Mouse (Mus musculus) hindbrain, embryonic 16.5 days (tissue): ENCODE data around the gene Ilk. TPM values are rescaled to one million over a fixed set of nuclear protein-coding genes. Genes with fewer than 3 reads are reported as not detected.
"Not testable (repeated sequence)": the region's sequence is repeated elsewhere in the genome, so short reads cannot be mapped to it uniquely, and the experiment has no call there.

Experiments
- ATAC-seq: fragments of 200-750 bp; cut with Nextera tagmentation; 2 replicates; pipeline ENCODE4 v1.8.0; 2017; ENCODE audit warnings: moderate TSS enrichment, moderate library complexity
- H3K27ac ChIP-seq: fragments of 300-500 bp; sonication (generic); 2 replicates; pipeline ENCODE4 v1.5.1; 2014; ENCODE audit warnings: low read depth, mild to moderate bottlenecking, control low read depth, low read length, moderate library complexity
- H3K27me3 ChIP-seq: fragments of 300-500 bp; sonication (generic); replicated peaks from 2 replicates; pipeline ENCODE4 v1.6.1; 2014; ENCODE audit warnings: low read length; ENCODE audit not compliant: control insufficient read depth, insufficient read depth
- H3K36me3 ChIP-seq: fragments of 300-500 bp; sonication (generic); 2 replicates; pipeline ENCODE4 v1.6.1; 2014; ENCODE audit warnings: mild to moderate bottlenecking, low read length, moderate library complexity, mixed read lengths; ENCODE audit not compliant: control insufficient read depth, insufficient read depth
- H3K4me1 ChIP-seq: fragments of 300-500 bp; sonication (generic); 2 replicates; pipeline ENCODE4 v1.6.1; 2014; ENCODE audit warnings: low read depth, low read length; ENCODE audit not compliant: control insufficient read depth, insufficient read depth
- H3K4me2 ChIP-seq: fragments of 300-500 bp; sonication (generic); 2 replicates; pipeline ENCODE4 v1.6.1; 2014; ENCODE audit warnings: mild to moderate bottlenecking, low read length, control low read depth, moderate library complexity
- H3K4me3 ChIP-seq: fragments of 300-500 bp; sonication (generic); 2 replicates; pipeline ENCODE4 v1.5.1; 2014; ENCODE audit warnings: mild to moderate bottlenecking, low read length, control low read depth, moderate library complexity
- H3K9ac ChIP-seq: fragments of 300-500 bp; sonication (generic); 2 replicates; pipeline ENCODE4 v1.6.1; 2014; ENCODE audit warnings: low read depth, mild to moderate bottlenecking, control low read depth, low read length, moderate library complexity
- H3K9me3 ChIP-seq: fragments of 300-500 bp; sonication (generic); 2 replicates; pipeline ENCODE4 v1.6.1; 2014; ENCODE audit warnings: mild to moderate bottlenecking, low read length, moderate library complexity; ENCODE audit not compliant: control insufficient read depth
- WGBS: fragments of 180-500 bp; shearing (Covaris S2); extraction: QIAGEN DNeasy Blood & Tissue Kit; methylation state at CpG from one replicate; pipeline ENCODE4 v1.1.7; 2014; 5-methylcytosine and 5-hydroxymethylcytosine counted together
- polyA plus RNA-seq: library from polyadenylated mRNA; unstranded; fragments of >200 nt; fragmentation: Nextera tagmentation; extraction: Ambion mirVana; gene quantifications from 2 replicates; pipeline ENCODE4 v1.2.1, GENCODE M21; 2015

Gene Ilk
- polyA plus RNA-seq, 1 experiment from 2014 or later, result 172 TPM

DNA sequence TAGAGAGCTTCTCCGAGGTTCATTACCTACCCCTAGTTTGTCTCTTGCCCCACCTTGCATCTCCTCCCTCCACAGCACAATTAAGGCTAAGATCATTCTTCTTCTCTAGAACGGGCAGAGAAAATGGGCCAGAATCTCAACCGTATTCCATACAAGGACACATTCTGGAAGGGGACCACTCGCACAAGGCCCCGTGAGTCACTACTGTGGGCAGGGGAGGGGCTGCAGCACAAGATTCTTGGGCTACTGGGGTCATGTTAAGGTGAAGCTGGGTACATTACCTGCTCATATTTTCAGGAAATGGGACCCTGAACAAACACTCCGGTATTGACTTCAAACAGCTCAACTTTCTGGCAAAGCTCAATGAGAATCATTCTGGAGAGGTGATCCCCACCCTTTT is 4.5 kb downstream of the Ilk start:
- Histone ChIP-seq H3K4me3 (no peak overlapping the region), H3K4me1 (peaks cover 18% of the 10 kb centered on the region), H3K9ac (no peak overlapping the region), H3K27me3 (no peaks in the 10 kb centered on the region), H3K27ac (no peak overlapping the region), H3K36me3 (peaks cover 18% of the 10 kb centered on the region), H3K4me2 (no peak overlapping the region), H3K9me3 (no peaks in the 10 kb centered on the region)
- no peak for ATAC-seq
- 88% methylated on average over 6 of the region's 6 CpGs for WGBS

DNA sequence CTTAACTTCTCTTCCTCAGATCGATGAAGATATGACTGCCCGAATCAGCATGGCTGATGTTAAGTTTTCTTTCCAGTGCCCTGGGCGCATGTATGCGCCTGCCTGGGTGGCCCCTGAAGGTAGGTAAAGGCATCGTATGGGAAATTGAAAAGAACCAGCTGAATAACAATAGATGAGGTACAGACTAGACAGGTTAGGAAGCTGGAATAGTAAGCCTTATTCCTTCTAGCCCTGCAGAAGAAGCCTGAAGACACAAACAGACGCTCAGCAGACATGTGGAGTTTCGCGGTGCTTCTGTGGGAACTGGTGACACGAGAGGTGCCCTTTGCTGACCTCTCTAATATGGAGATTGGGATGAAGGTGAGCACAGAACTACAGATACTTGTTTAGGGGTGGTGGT is 5.6 kb downstream of the Ilk start:
- H3K9ac ChIP-seq, result no peak overlapping the region
- no peaks in the 10 kb centered on the region for H3K27me3 ChIP-seq
- H3K9me3 ChIP-seq, result no peaks in the 10 kb centered on the region
- no peak overlapping the region for H3K27ac ChIP-seq
- H3K4me1 ChIP-seq, result peaks cover 18% of the 10 kb centered on the region
- no peak overlapping the region for H3K4me2 ChIP-seq
- 88% methylated on average over 9 of the region's 9 CpGs for WGBS
- peaks cover 24% of the 10 kb centered on the region for H3K36me3 ChIP-seq
- no peak for ATAC-seq
- no peak overlapping the region for H3K4me3 ChIP-seq

DNA sequence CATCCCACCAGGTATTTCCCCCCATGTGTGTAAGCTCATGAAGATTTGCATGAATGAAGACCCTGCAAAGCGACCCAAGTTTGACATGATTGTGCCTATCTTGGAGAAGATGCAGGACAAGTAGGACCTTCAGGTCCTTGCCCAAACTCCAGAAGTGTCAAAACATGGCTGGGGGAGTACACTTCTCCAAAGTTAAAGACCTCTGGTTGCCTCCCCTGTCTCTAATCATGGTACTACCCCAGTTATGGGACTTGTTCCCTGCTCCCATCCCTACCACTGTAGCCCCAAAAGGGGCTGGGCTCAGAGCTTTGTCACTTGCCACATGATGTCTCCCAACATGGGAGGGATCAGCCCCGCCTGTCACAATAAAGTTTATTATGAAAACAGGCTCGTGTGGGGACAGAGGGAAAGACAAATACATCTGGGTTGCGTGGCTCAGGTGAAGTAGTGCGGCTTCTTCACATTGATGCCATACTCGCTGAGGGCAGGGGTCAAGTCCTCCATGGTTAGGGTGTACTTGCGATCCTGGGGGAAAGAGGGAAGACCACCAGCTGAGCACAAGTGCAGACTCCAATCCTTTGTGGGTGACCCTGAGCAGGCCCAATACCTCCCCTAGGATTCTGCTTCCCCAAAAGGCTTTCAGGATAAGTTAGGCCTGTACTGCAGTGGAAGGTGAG is 6.3 kb downstream of the Ilk start:
- H3K27ac ChIP-seq, H3K9me3 ChIP-seq, H3K4me2 ChIP-seq, H3K9ac ChIP-seq, H3K27me3 ChIP-seq, ATAC-seq, H3K4me3 ChIP-seq: not testable (repeated sequence)
- peaks cover 14% of the 10 kb centered on the region for H3K4me1 ChIP-seq
- peaks cover 24% of the 10 kb centered on the region for H3K36me3 ChIP-seq
- 86% methylated on average over 7 of the region's 7 CpGs for WGBS

DNA sequence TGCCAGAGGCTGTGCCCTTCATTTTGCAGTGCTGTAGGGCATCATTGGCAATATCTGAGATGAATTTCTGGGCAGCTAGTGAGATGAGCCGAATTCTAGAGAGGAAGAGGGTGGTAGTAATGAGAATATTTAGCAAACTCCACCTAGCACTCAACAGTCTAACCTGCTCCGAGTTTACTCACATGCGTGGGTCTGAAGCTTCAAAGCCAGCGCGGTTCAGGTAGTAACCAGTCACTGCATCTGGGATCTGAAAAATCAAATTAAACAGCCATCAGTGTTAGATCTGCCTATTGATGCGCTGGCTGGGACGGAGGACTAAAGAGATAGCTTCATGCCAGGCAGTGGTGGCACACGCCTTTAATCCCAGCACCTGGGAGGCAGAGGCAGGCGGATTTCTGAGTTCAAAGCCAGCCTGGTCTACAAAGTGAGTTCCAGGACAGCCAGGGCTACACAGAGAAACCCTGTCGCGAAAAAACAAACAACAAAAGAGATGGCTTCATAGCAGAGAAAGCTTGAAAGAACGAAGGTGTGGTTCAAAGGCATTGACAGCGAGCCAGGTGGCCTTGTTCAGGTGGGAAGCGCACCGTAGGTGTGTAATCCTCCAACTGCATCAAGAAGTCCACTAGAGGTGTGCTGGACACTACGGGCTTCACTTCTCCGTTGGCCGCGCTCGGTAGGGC is 7.0 kb downstream of the Ilk start:
- Histone ChIP-seq H3K4me2 (peak overlapping the region; percentile 90), H3K9ac (peak overlapping the region; percentile 92), H3K27ac (peak overlapping the region; percentile 84; the same call in 1 of the 2 replicates), H3K4me1 (peaks cover 12% of the 10 kb centered on the region), H3K36me3 (peaks cover 25% of the 10 kb centered on the region), H3K4me3 (peak overlapping the region; percentile 97)
- H3K9me3 ChIP-seq, H3K27me3 ChIP-seq: not testable (repeated sequence)
- 42% methylated on average over 17 of the region's 20 CpGs for WGBS
- peak; percentile 21 for ATAC-seq

GRCm38 (mm10) chr7:105743926-105744590 is 7.7 kb downstream of the Ilk start, which contains the start of gene Taf10:
TSS of gene Taf10 (minus strand) at chr7:105744361.
- under 1% methylated on average over 61 of the region's 67 CpGs for WGBS

DNA sequence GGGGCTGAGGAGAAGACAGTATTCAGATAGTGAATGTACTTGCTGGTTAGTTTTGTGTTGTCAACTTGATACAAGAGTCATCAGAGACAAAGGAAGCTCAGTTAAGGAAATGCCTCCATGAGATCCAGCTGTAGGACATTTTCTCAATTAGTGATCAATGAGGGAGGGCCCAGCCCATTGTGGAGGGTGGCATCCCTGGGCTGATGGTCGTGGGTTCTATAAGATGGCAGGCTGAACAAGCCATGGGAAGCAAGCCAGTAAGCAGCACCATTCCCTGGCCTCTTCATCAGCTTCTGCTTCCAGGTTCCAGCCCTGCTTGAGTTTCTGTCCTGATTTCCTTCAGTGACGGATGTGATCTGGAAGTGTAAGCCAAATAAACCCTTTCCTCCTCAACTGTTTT is 11.4 kb downstream of the Ilk start:
- Histone ChIP-seq H3K9ac (no peak overlapping the region), H3K4me3 (no peak overlapping the region), H3K9me3 (no peaks in the 10 kb centered on the region), H3K36me3 (peaks cover 10% of the 10 kb centered on the region; the same call in 1 of the 2 replicates), H3K4me2 (no peak overlapping the region), H3K4me1 (peaks cover 12% of the 10 kb centered on the region), H3K27ac (no peak overlapping the region), H3K27me3 (no peaks in the 10 kb centered on the region)
- 85% methylated on average over 2 of the region's 2 CpGs for WGBS
- no peak for ATAC-seq

More at GRCm38 (mm10) chr7:105743926-105744590, 7.7 kb downstream of the Ilk start, which contains the start of gene Taf10:
- Histone ChIP-seq H3K9me3 (no peaks in the 10 kb centered on the region), H3K9ac (peak within 1 kb of the TSS; percentile 92), H3K27me3 (no peaks in the 10 kb centered on the region), H3K27ac (peak within 1 kb of the TSS; percentile 84), H3K4me3 (peak within 1 kb of the TSS; percentile 97), H3K4me2 (peak within 1 kb of the TSS; percentile 90), H3K36me3 (peaks cover 26% of the 10 kb centered on the region), H3K4me1 (peaks cover 7% of the 10 kb centered on the region)
- peak; percentile 97 for ATAC-seq

GRCm38 (mm10) chr7:105751491-105752433 is 15.4 kb downstream of the Ilk start, which contains the start of gene Tpp1:
TSS of gene Tpp1 (minus strand) at chr7:105752235.
- Histone ChIP-seq H3K4me1 (peaks cover 5% of the 10 kb centered on the region), H3K9me3 (no peaks in the 10 kb centered on the region), H3K36me3 (peaks cover 33% of the 10 kb centered on the region), H3K27ac (peak within 1 kb of the TSS; percentile 71), H3K9ac (peak within 1 kb of the TSS; percentile 71), H3K4me2 (peak within 1 kb of the TSS; percentile 74), H3K4me3 (peak within 1 kb of the TSS; percentile 54), H3K27me3 (no peaks in the 10 kb centered on the region)
- peak; percentile 91 for ATAC-seq
- 23% methylated on average over 19 of the region's 20 CpGs for WGBS

DNA sequence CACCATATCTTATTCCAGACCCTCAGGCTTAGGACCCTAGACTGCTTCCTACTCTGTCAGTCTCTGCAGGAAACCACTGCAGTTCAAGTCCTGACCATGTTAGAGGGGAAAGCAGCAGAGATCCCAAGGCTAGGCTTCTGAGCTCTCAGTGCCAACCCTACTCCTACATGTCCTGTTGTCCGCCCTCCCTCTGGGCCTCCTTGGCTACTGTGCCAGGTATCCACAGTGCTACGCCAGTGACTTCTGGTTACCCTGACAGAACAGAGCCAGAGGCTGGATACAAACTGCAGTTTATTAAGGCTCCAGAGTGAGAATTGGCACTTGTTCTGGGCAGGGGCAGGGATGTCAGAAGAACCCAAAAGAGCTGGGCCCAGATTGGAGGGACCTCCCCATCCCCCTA is 16.3 kb downstream of the Ilk start:
- Histone ChIP-seq H3K4me1 (peaks cover 5% of the 10 kb centered on the region), H3K27ac (peak overlapping the region; percentile 9; the same call in 1 of the 2 replicates), H3K9me3 (no peaks in the 10 kb centered on the region), H3K27me3 (no peaks in the 10 kb centered on the region), H3K36me3 (peaks cover 41% of the 10 kb centered on the region), H3K4me2 (no peak overlapping the region), H3K9ac (no peak overlapping the region), H3K4me3 (no peak overlapping the region)
- WGBS, result 76% methylated on average over 2 of the region's 2 CpGs
- ATAC-seq, result no peak; the same call in 1 of the 2 replicates
